Mouse (Mus musculus): ENCODE results near the gene Gan.

DNA sequence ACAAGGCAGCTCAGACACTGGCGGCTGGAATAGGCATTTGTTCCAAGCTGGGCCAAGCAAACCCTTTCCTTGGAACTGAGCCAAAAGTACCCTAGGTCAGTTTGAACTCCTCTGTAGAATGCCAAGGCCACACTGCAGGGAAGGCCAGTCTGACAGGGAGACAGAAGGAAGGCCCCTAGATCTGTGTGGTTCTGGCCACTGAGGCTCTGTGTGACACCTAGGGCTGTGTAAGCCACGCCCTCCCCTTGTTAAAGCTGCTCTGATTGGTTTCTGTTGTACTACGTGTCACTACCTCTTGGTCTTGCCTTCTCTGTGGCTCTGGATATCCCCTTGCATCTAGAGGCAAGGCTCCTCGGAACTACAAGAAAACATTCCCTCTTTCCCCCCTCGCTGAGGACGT, 86.7 kb downstream of the Gan start:
- TF ChIP-seq CTCF (IDR thresholded peaks at IDR 0.05; ENCODE audit: low read depth) (no peak), EP300 (IDR thresholded peaks at IDR 0.05; ENCODE audit: low read depth) (no peak)
